Mouse (Mus musculus) midbrain, embryonic 15.5 days (tissue): ENCODE measurements at regions not wholly inside any gene's neighbourhood (a gene's known extent, or its start where the extent isn't known, plus 50 kb on each side); places are given as distances from the start of the nearest gene placed in this dataset.

ENCODE experiments used
- ATAC-seq: fragments of 200-750 bp; cut with Nextera tagmentation; replicated peaks from 2 replicates; pipeline ENCODE4 v1.8.0; 2017; ENCODE audit warnings: moderate TSS enrichment
- H3K27ac ChIP-seq: fragments of 300-500 bp; sonication (generic); 2 replicates; pipeline ENCODE4 v1.5.1; 2015; ENCODE audit warnings: mild to moderate bottlenecking, inconsistent platforms
- H3K27me3 ChIP-seq: fragments of 300-500 bp; sonication (generic); replicated peaks from 2 replicates; pipeline ENCODE4 v1.6.1; 2015; ENCODE audit warnings: inconsistent platforms
- H3K36me3 ChIP-seq: fragments of 300-500 bp; sonication (generic); replicated peaks from 2 replicates; pipeline ENCODE4 v1.6.1; 2015; ENCODE audit warnings: inconsistent platforms
- H3K4me1 ChIP-seq: fragments of 300-500 bp; sonication (generic); 2 replicates; pipeline ENCODE4 v1.6.1; 2015; ENCODE audit warnings: inconsistent platforms
- H3K4me2 ChIP-seq: fragments of 300-500 bp; sonication (generic); 2 replicates; pipeline ENCODE4 v1.6.1; 2015; ENCODE audit warnings: inconsistent platforms, mild to moderate bottlenecking, moderate library complexity
- H3K4me3 ChIP-seq: fragments of 300-500 bp; sonication (generic); 2 replicates; pipeline ENCODE4 v1.5.1; 2015; ENCODE audit warnings: mild to moderate bottlenecking, inconsistent platforms
- H3K9ac ChIP-seq: fragments of 300-500 bp; sonication (generic); 2 replicates; pipeline ENCODE4 v1.6.1; 2015; ENCODE audit warnings: mild to moderate bottlenecking, inconsistent platforms
- H3K9me3 ChIP-seq: fragments of 300-500 bp; sonication (generic); 2 replicates; pipeline ENCODE4 v1.6.1; 2016; ENCODE audit warnings: inconsistent platforms
- WGBS: fragments of 180-500 bp; shearing (Covaris S2); methylation state at CpG from one replicate; pipeline ENCODE4 v1.1.7; 2015; ENCODE audit warnings: mixed read lengths; 5-methylcytosine and 5-hydroxymethylcytosine counted together

- Histone ChIP-seq H3K27me3 (no peaks in the 10 kb centered on the region), H3K9ac (no peak overlapping the region), H3K9me3 (no peaks in the 10 kb centered on the region), H3K4me2 (no peak overlapping the region), H3K4me3 (no peak overlapping the region), H3K4me1 (peaks cover 6% of the 10 kb centered on the region), H3K27ac (no peak overlapping the region), H3K36me3 (no peaks in the 10 kb centered on the region)
- WGBS = 73% methylated on average over 4 of the region's 4 CpGs
- ATAC-seq = no peak
These were observed 116.6 kb upstream of the Dpyd start for GRCm38 (mm10) chr3:118445360-118445759.

- H3K4me3 ChIP-seq = no peak overlapping the region
- 92% methylated on average over 2 of the region's 2 CpGs for WGBS
- H3K27me3 ChIP-seq = no peaks in the 10 kb centered on the region
- H3K4me1 ChIP-seq = no peaks in the 10 kb centered on the region
- H3K9ac ChIP-seq = no peak overlapping the region
- no peak overlapping the region for H3K4me2 ChIP-seq
- no peaks in the 10 kb centered on the region for H3K9me3 ChIP-seq
- no peak overlapping the region for H3K27ac ChIP-seq
- no peaks in the 10 kb centered on the region for H3K36me3 ChIP-seq
- no peak for ATAC-seq
These were observed 102.3 kb upstream of the Dpyd start for GRCm38 (mm10) chr3:118459636-118460035.

GRCm38 (mm10) chr3:118465611-118466010 is 96.3 kb upstream of the Dpyd start:
- Histone ChIP-seq H3K4me1 (no peaks in the 10 kb centered on the region), H3K27me3 (no peaks in the 10 kb centered on the region), H3K9ac (no peak overlapping the region), H3K4me2 (no peak overlapping the region), H3K9me3 (no peaks in the 10 kb centered on the region), H3K27ac (no peak overlapping the region), H3K36me3 (no peaks in the 10 kb centered on the region), H3K4me3 (no peak overlapping the region)
- 91% methylated on average over 2 of the region's 2 CpGs for WGBS
- ATAC-seq = no peak

- Histone ChIP-seq H3K9ac (no peak overlapping the region), H3K4me1 (peaks cover 3% of the 10 kb centered on the region; the same call in 1 of the 2 replicates), H3K4me2 (no peak overlapping the region), H3K36me3 (no peaks in the 10 kb centered on the region), H3K27me3 (no peaks in the 10 kb centered on the region), H3K4me3 (no peak overlapping the region), H3K9me3 (no peaks in the 10 kb centered on the region), H3K27ac (no peak overlapping the region)
- WGBS = 67% methylated on average over 10 of the region's 10 CpGs
- no peak for ATAC-seq
These were observed 89.6 kb upstream of the Dpyd start for GRCm38 (mm10) chr3:118472215-118472799.

GRCm38 (mm10) chr3:118478065-118478464 is 83.9 kb upstream of the Dpyd start:
- ATAC-seq = no peak
- no peaks in the 10 kb centered on the region for H3K9me3 ChIP-seq
- no peaks in the 10 kb centered on the region for H3K4me1 ChIP-seq
- H3K36me3 ChIP-seq = no peaks in the 10 kb centered on the region
- H3K9ac ChIP-seq = no peak overlapping the region
- no peak overlapping the region for H3K4me3 ChIP-seq
- 92% methylated on average over 8 of the region's 8 CpGs for WGBS
- H3K27me3 ChIP-seq = no peaks in the 10 kb centered on the region
- H3K27ac ChIP-seq = no peak overlapping the region
- no peak overlapping the region for H3K4me2 ChIP-seq

GRCm38 (mm10) chr3:118480515-118481248 is 81.2 kb upstream of the Dpyd start:
- no peak overlapping the region for H3K4me2 ChIP-seq
- WGBS = 72% methylated on average over 8 of the region's 8 CpGs
- no peak overlapping the region for H3K9ac ChIP-seq
- no peaks in the 10 kb centered on the region for H3K27me3 ChIP-seq
- H3K4me3 ChIP-seq = no peak overlapping the region
- H3K4me1 ChIP-seq = no peaks in the 10 kb centered on the region
- no peaks in the 10 kb centered on the region for H3K9me3 ChIP-seq
- ATAC-seq = no peak
- no peak overlapping the region for H3K27ac ChIP-seq
- no peaks in the 10 kb centered on the region for H3K36me3 ChIP-seq

- 0 out of 2 replicates have a peak, but pooled peaks cover 3% of the 10 kb centered on the region for H3K4me1 ChIP-seq
- no peak overlapping the region for H3K27ac ChIP-seq
- no peak overlapping the region for H3K9ac ChIP-seq
- H3K4me3 ChIP-seq = no peak overlapping the region
- no peaks in the 10 kb centered on the region for H3K27me3 ChIP-seq
- H3K9me3 ChIP-seq = no peaks in the 10 kb centered on the region
- H3K4me2 ChIP-seq = no peak overlapping the region
- WGBS = 61% methylated on average over 2 of the region's 2 CpGs
- H3K36me3 ChIP-seq = no peaks in the 10 kb centered on the region
- ATAC-seq = no peak
These were observed 76.0 kb upstream of the Dpyd start for GRCm38 (mm10) chr3:118485966-118486365.

GRCm38 (mm10) chr3:118487408-118487807 is 74.5 kb upstream of the Dpyd start:
- Histone ChIP-seq H3K4me1 (0 out of 2 replicates have a peak, but pooled peaks cover 3% of the 10 kb centered on the region), H3K27me3 (no peaks in the 10 kb centered on the region), H3K27ac (no peak overlapping the region), H3K4me3 (no peak overlapping the region), H3K36me3 (no peaks in the 10 kb centered on the region), H3K4me2 (no peak overlapping the region), H3K9ac (no peak overlapping the region), H3K9me3 (no peaks in the 10 kb centered on the region)
- no peak for ATAC-seq
- WGBS = 60% methylated on average over 8 of the region's 8 CpGs

GRCm38 (mm10) chr3:118491101-118491500 is 70.8 kb upstream of the Dpyd start:
- no peaks in the 10 kb centered on the region for H3K36me3 ChIP-seq
- no peak overlapping the region for H3K9ac ChIP-seq
- no peak overlapping the region for H3K4me2 ChIP-seq
- no peaks in the 10 kb centered on the region for H3K9me3 ChIP-seq
- H3K4me1 ChIP-seq = 0 out of 2 replicates have a peak, but pooled peaks cover 3% of the 10 kb centered on the region
- H3K27ac ChIP-seq = no peak overlapping the region
- no peak overlapping the region for H3K4me3 ChIP-seq
- 97% methylated on average over 1 of the region's 1 CpGs for WGBS
- no peak for ATAC-seq
- H3K27me3 ChIP-seq = no peaks in the 10 kb centered on the region

- no peaks in the 10 kb centered on the region for H3K36me3 ChIP-seq
- H3K9me3 ChIP-seq = no peaks in the 10 kb centered on the region
- H3K4me2 ChIP-seq = no peak overlapping the region
- H3K27me3 ChIP-seq = no peaks in the 10 kb centered on the region
- H3K9ac ChIP-seq = no peak overlapping the region
- no peak overlapping the region for H3K4me3 ChIP-seq
- ATAC-seq = no peak
- H3K27ac ChIP-seq = no peak overlapping the region
- WGBS = 90% methylated on average over 5 of the region's 5 CpGs
- 0 out of 2 replicates have a peak, but pooled peaks cover 3% of the 10 kb centered on the region for H3K4me1 ChIP-seq
These were observed 70.1 kb upstream of the Dpyd start for GRCm38 (mm10) chr3:118491871-118492270.

GRCm38 (mm10) chr3:118494611-118495010 is 67.3 kb upstream of the Dpyd start:
- H3K27me3 ChIP-seq = no peaks in the 10 kb centered on the region
- WGBS = 96% methylated on average over 1 of the region's 1 CpGs
- ATAC-seq = no peak
- no peak overlapping the region for H3K4me3 ChIP-seq
- H3K36me3 ChIP-seq = no peaks in the 10 kb centered on the region
- no peak overlapping the region for H3K9ac ChIP-seq
- H3K9me3 ChIP-seq = no peaks in the 10 kb centered on the region
- H3K4me1 ChIP-seq = no peaks in the 10 kb centered on the region
- H3K4me2 ChIP-seq = no peak overlapping the region
- H3K27ac ChIP-seq = no peak overlapping the region

GRCm38 (mm10) chr3:118500234-118500633 is 61.7 kb upstream of the Dpyd start:
- H3K4me3 ChIP-seq = no peak overlapping the region
- H3K27me3 ChIP-seq = no peaks in the 10 kb centered on the region
- no peak overlapping the region for H3K9ac ChIP-seq
- WGBS = 23% methylated on average over 4 of the region's 4 CpGs
- no peak overlapping the region for H3K4me2 ChIP-seq
- no peaks in the 10 kb centered on the region for H3K36me3 ChIP-seq
- H3K9me3 ChIP-seq = no peaks in the 10 kb centered on the region
- no peak for ATAC-seq
- H3K4me1 ChIP-seq = no peaks in the 10 kb centered on the region
- no peak overlapping the region for H3K27ac ChIP-seq
